Mouse (Mus musculus) mouse embryonic stem cell (cell line): ENCODE results near the gene Ppwd1.
"Not testable (repeated sequence)": the region's sequence is repeated elsewhere in the genome, so short reads cannot be mapped to it uniquely, and the experiment has no call there.

ENCODE experiments used
- in situ Hi-C, 2 experiments: fragments of 300-500 bp; cut with MboI; formaldehyde crosslinking; loops; 1 replicate in 1 of 2; 3 replicates in 1 of 2; pipeline ENCODE4 v1.14.3; 2019 to 2020; ENCODE audit warnings: low sequenced_read_pairs in 2 of 2, low pct_unique_long_range_greater_than_20kb in 1 of 2, mixed read lengths in 1 of 2; ENCODE audit not compliant: unreplicated experiment in 1 of 2

The Ppwd1 gene

DNA sequence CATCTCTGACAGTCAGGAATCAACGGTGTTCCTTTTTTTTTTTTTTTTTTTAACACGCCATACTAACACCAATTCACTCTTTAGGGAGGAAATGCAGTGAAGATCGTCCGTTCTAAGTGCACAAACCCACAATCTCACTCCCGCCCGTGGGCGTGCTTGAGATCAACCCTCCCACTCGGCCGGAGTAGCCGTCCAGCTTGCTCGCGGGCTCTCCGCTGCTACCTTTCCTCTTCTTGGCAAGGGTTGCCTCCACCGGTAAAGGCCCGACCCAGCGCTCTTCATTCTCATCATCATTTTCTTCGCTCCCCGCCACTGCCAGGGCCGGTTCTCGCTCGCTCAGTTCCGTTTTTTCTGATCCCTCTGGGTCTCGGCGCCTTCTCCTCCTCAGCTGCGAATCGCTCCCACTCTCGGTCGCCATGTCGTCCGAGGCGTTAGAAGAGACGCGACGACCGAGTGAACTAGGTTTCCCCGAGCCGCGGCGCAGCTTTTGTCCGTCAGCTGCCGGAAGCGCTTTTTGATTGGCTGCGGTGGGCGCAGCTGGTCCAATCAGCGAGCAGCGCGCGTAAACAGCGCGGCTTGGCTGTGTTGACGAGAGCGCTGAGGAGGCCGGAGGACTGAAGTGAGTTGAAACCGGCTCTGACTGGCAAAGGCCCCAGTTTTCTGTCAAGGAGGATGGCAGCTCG lies at the start of gene Ppwd1, which contains the start of gene Cenpk:
Ppwd1 (minus strand) TSS at position 460 of the 683 bp plus-strand sequence.
Cenpk (plus strand) TSS at position 228 of the 683 bp plus-strand sequence.
- in situ Hi-C loops, result no loop called here

DNA sequence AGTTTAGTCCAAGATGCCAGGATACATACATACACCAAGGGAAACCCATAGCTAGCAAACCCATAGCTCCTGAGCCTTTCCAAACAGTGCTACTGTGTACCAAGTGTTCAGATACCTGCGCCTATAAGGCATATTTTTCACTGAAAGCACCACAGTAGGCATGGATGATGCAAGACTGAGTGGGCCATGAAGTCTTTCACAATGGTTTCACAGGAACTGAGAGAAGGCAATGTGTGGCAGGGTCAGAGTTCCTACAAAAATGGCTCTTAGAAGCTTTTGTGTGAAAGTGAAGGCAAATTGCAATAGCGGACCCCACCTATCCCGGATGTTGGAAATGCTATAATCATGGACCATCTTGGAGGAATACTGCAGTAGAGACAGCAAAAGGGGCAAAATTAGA lies 30.4 kb upstream of the Ppwd1 start:
- in situ Hi-C loops, result no loop called here

DNA sequence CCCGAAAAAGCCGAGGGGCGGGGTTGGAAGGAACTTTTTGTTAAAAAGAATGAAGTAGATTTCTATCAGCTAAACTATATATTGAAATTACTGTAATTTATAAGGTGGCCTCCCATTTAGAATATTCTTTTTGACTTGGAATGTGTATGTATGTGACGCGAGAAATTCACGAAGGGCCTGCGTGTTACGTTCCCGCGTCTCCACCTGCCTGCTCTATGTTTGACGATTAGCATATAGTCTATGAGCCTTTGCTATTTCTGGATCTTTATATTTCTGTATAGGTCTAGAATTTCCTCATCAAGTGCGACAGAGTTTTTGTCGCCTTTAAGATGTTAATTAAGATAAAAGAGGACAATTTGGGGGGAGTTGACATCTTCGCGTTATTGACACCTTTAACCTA lies 538 bp upstream of the Ppwd1 start:
- in situ Hi-C loops, result no loop called here

DNA sequence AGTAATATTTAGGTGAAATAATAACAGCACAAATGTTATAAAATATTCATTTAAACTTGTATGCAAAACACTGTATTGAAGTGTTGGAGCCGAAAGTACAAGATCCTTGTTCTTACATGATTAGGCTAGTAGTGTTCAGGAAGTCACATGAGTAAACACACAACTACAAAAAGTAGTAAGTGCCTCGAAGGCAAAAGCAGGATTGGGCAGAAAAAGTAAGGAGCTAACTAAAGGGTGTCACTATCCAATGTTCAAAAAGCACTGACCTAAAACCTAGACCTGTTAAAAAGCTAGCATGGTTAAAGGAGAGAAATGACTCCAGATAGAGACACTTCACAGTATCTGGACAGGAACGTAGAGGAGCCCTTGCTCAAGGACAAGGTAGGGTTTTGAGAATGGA lies 1.2 kb downstream of the Ppwd1 start:
- in situ Hi-C loops, result no loop called here

DNA sequence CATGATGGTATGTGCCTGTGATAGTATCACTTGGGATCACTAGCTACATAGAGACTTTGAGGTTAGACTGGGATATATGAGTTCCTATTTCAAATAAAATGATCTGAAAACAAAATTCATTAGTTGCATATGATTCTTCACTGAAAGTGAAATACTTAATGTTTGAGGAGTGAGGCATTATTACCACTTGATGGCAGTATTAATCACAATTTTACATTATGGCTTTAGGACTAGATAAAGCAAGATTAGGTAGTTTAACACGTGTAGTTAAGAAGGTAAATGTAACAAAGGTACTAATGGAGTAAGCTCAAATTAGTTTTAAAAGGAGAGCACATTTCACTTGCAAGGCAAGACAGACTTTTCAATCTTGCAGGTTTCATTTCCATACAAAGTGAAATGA lies 24.3 kb downstream of the Ppwd1 start:
- in situ Hi-C loops, result no loop called here

DNA sequence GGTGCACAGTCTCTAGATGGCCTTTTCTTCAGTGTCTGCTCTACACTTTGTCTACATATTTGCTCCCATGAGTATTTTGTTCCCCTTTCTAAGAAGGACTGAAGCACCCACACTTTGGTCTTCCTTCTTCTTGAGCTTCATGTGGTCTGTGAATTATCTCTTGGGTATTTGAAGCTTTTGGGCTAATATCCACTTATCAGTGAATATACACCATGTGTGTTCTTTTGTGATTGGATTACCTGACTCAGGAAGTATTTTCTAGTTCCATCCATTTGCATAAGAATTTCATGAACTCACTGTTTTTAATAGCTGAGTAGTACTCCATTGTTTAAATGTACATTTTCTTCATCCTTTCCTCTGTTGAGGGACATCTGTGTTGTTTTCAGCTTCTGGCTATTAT lies 32.8 kb downstream of the Ppwd1 start:
- in situ Hi-C loops, result not testable (repeated sequence)

DNA sequence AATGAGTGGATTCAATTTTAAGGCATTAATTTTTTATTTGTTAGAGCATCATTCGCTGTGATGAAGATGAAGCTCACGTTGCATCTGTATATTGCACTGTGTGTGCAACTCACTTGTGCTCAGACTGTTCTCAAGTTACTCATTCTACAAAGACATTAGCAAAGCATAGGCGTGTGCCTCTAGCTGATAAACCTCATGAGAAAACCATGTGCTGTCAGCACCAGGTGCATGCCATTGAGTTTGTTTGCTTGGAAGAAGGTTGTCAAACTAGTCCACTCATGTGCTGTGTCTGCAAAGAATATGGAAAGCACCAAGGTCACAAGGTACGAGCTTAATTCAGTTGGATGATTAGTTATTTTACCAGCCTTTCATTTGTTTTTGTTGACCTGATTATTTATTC lies 41.3 kb downstream of the Ppwd1 start:
- in situ Hi-C loops, result no loop called here

DNA sequence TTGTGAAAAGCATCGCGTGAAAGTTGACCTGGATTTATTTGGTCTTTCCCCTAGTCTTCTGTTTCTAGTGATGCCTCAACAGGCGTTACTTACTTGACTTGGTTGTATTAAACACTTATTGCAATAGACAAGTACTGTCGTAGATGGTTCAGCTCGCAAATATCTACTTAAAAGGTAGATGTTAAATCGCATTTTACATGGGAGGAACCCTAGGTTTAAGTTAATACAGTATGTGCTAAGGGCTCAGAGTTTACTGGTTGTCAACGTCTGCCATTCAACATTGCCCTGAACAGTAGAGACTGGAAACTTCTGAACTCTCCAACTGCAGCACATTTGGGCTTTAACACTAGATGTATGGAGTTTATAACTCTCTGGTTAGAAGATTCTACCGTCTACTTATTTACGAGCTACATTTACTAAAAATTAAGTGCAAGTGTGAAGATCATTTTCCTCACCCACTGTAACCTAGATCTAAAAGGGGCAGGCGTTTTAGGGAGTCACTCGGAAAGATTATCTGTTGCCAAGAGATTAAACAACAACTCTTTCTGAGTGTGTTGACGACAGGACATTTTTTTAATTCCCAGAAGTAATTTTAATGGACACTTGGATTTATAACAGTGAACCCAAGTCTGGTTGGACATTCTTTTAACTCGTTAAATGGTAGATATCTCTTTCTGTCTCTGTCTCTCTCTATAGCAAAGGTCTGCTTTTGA lies 49.3 kb downstream of the Ppwd1 start:
- in situ Hi-C loops, result no loop called here

DNA sequence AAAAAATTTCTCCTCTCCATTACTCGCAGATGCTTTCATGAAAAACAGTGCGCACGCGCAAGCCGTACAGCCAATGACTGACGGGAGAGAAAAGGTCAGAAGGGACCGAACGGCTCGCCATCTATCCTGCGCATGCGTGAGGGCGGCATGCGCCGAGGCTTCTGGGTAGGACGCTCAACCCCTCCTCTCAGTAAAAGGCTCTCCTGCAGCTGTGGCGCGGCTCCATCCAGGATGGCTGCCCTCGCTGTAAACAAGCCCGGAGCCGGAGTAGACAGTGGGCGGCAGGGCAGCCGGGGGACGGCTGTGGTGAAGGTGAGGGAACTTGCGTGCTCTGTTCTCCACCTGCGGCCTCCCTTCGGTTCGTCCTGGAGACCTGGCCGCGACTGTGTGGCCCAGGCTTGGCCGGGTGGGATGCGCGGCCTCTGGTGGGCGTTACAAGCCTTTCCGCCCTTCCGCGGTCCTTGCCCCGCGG lies 50.0 kb downstream of the Ppwd1 start, which contains the start of gene Trim23:
Trim23 (plus strand) TSS at position 148 of the 472 bp plus-strand sequence.
- in situ Hi-C loops, result no loop called here

DNA sequence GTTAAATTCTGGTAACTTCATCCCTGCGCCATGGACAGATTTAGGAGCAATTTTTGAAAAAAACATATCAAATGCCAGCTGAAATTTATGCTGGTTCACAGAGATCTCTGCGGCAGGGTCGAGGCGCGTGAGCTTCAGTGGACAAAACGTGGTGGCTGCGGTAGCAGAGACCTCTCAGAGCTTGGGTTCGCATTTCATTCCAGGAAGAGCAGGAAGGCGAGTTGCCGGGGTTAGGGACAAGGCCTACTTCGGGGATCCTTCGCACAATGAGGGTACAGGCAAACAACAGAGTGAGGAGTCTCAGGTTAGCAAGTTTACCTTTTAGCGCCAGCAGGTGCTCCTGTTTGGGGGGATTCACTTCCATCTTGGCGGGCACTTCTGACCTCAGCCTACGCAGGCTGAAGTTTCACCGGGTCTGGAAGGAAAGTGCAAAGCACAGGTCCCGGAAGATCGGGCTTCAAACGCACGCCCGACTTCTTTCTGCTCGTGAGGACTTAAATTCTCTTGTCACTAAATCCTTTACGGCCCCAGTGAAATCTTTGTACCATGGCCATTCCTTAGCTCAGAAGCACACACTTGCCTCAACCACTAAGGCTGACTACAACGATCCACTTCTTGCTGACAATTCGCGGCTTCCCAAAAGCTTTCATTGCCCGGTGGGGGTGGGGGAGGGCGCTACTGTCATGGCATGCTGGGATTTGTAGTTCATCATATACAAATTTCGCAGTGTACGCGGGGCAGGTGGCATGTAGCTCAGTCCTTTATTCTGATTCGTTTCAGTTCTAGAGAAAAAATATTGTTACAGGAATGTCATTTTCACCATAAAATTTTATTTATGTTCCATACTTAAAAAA lies 50.6 kb downstream of the Ppwd1 start, which contains the start of gene Trappc13:
Trappc13 (minus strand) TSS at position 674 of the 854 bp plus-strand sequence.
- in situ Hi-C loops, result no loop called here

DNA sequence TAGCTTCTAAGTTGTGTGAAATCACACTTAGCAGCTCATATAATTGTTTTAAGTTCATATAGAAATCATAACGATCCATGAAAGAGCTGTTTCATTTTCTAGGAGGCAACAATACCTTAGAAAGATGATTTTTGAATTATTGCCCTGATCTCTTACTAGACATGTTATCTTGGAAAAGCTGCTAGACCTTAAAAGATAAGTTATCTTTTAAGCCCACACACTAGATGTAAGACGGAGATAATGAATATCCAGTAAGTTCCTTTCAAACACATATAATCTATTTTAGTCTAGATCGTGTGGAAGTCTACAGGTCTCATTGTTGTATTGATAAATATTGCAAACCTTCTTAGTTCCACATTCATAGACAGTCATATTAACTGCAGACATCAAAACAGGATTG lies 51.8 kb downstream of the Ppwd1 start:
- in situ Hi-C loops, result no loop called here

DNA sequence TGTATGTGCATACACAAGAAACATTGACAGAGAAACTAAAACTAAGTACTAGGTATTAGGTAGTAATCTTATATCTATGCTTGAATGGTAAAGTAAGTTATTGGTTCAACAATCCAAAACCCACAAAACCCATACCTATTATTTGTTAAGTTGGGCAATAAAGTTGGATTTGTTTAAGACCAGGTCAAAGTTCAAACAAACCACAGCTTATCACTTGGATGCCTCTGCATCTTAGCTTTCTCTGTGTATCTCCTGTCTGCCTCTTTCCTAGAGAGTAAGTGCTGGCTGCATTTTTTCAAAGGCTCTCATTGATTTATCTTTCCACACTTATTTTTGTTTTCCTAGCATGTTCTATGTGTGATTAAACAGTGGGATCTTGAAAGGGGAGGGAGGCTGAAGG lies 56.1 kb downstream of the Ppwd1 start:
- in situ Hi-C loops, result no loop called here

DNA sequence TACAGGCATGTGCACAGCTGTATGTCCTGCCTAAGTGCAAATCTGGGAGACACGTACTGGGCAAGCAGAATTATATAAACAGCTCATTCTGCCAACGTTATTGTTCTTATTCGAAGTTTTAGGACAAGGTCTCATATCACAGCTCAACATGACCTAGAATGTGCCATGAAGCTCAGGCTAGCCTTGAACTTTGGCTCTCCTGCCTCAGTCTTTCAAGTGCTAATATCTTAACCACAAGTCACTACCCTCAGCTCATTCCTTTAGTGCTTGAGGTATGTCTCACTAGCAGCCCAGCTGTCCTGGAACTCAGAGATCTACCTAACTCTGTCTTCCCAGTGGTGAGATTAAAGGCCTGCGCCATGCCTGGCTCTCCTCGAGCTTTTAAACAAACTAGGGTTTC lies 56.9 kb downstream of the Ppwd1 start:
- in situ Hi-C loops, result no loop called here

DNA sequence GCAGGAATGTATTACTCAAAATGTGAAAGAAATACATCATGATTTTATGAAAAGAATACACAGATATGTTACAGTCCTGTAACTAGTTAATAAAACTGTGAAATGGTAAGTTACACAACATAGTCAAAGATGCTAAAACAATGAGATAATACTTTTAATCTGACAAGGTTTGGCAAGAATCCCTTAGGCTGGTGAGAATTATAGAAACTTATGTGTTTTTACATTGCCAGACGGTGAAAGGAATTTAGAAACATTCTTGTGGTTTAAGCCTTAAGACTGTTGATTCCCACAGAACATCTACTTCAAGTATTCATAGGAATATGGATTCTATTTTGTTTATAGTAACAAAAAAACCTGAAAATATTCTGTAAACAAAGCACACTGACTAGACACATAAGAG lies 73.0 kb downstream of the Ppwd1 start:
- in situ Hi-C loops, result no loop called here
